Mouse (Mus musculus) erythroblast, embryonic 14.5 days (primary cell): ENCODE results near the gene Slc20a1.

Experiments
- GATA1 ChIP-seq: IDR thresholded peaks from 2 replicates; pipeline ENCODE4 v1.6.1; 2012; ENCODE audit warnings: low read length, inconsistent platforms, mixed read lengths
- TAL1 ChIP-seq: IDR thresholded peaks from 3 replicates; pipeline ENCODE4 v1.6.1; 2012; ENCODE audit warnings: low read length, inconsistent platforms, mixed read lengths

GRCm38 (mm10) chr2:129260646-129261045, 62.1 kb downstream of the Slc20a1 start:
- no peak for TF ChIP-seq GATA1
- no peak for TF ChIP-seq TAL1
